Mouse (Mus musculus) adipocyte (in vitro differentiated cells): ENCODE measurements around the gene Alox5ap.

Experiments
- DNase-seq: peaks from one replicate; pipeline ENCODE4 v3.0.0-alpha.2; 2016; ENCODE audit warnings: low spot score

Alox5ap gene

DNA sequence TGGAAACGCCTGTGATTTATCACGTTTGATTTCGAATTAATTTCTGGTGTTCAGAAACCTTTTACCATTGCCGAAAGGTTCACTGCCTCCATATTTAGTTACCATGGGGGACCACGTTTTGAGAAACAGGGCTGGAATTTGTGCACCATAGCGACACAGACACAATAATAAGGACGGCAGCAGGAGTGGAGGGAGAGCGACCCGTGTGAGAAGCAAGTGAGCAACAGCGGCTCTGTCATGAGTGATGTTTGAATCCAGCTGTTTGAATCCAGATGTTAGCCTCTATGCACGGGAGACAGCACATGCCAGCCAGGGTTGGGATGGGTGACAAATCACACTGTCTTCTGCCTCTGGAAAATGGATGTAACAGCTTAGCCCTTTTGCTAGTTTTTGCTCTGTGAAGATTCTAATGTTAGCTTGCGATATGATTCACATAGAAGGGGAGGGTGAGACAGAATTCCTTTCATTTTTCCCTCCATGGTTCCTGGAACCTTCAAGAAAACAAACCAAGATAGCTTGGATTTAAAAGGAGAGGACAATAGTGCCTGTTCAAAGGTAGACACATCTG is 50.0 kb downstream of the Alox5ap start:
- no peak for DNase-seq

DNA sequence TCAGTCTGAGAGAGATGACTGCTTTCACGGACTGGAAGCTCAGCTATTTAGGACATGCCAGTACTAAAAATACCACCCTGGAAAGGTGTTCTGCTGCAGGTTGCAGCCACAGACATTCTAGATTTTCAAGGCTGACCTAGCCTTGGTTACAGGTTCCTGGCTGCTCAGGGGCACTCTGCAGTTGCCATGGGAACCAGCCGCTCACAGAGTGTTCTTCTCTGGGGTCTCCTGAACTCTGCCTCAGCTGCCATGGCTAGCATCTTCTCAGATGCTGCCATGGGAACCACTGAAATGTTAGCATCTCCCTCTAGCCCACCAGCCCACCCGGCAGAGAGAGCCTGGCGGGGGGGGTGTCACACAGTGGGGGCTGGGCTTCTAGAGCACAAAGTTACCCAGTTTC is 52.4 kb downstream of the Alox5ap start:
- no peak for DNase-seq

DNA sequence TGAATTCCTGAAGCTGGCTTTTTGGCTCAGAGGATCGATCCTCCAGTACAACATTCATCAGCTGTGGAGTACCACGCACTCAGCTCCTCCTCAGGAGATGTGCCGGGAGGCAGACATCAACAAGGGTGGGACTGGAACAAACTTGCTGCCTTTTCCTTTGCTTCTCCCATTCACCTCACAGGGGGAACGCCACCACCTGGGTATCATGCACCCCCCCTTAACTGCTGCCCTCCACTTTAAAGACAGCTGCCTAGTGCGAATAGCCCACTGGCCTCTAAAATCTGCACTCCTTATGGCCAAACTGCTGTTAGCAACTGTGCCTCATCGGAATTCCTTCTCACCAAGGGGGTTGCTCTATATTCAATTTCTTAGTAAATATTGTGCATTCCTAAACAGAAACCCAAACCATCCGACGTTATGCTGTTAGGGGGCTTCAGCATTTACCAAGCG is 55.3 kb downstream of the Alox5ap start:
- DNase-seq, result no peak

DNA sequence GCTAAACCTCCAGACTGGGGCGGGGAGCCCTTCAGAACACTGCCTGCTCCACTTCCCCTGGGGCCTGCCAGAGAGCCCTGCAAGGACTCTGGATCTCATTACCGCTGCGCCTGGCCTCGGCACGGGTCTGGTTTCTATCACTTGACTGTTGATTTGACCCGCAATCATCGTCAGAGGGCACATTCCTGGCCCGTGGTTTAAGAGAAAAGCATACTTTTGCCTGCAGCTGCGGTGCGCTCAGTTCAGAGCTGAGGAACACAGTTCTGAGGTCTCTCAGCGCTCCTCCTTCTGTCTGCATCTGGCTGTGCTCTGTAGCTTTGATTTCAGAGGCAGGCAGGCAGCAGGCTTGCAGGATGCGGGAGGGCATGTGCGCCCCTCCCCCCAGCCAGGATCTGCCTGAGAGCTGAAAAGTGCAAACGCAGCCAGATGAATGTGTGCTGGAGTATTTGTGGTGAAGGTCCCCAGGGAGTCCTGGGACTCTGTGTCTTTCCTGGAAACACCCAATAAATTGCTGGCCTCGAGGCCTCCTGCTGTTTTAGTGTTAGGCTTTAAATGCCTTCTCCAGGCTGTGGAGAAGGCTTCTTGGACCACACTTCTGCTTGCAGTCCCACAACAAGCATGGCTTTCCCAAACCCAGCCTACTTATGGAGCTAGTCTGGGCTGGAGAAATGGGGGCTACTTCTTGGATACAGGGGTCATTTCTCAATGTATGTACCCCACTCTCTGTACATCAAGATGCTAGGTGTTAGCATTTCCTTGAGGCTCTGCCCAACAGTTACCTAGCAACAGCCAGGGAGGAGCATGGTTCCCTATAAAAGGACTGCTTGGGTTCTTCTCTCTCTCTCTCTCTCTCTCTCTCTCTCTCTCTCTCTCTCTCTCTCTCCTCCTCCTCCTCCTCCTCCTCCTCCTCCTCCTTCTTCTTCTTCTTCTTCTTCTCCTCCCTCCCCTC is 56.2 kb downstream of the Alox5ap start:
- DNase-seq, result peak; percentile 70

DNA sequence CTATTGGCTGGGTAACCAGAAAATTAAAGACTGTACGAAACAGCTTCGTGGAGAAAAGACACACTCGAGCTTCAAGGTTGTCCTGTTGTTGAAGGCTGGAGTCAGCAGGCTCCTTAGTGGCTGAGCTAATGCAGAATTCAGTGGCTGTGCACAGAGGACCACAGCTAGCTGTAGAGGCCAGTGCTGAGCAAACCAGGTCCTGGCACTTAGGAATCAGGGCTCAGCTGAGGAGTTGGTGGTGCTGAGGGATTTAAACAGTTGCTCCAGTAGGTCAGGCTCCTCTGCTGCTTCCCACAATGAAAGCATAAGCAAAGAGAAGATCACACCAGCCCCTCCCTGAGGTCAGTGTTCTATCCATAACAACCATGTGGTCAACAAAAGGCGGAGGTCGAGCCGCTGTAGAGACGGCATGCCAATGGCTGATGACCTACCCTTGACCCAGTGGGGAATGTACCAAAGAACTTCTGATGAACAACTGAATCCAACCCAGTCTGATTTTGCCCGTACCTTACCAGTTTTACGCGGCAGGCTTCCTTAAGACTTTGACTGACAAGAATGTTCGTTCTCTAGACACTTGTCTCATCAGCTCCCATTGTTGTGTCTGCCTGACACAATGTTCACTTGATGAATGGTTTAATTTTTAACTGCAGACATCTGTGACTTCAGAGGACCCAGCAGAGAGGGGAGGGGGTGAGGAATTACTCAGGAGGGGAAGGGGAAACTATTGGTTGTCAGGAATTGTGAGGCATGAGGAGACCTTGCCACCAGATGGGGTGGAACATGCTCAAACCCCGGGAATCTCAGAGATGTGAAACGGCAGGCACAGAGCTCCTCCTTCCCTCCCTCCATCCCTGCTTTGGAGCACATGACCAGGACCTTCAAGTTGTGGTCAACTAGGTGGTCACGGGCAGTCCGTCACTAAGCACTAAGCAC is 57.6 kb downstream of the Alox5ap start:
- peak; percentile 17 for DNase-seq

DNA sequence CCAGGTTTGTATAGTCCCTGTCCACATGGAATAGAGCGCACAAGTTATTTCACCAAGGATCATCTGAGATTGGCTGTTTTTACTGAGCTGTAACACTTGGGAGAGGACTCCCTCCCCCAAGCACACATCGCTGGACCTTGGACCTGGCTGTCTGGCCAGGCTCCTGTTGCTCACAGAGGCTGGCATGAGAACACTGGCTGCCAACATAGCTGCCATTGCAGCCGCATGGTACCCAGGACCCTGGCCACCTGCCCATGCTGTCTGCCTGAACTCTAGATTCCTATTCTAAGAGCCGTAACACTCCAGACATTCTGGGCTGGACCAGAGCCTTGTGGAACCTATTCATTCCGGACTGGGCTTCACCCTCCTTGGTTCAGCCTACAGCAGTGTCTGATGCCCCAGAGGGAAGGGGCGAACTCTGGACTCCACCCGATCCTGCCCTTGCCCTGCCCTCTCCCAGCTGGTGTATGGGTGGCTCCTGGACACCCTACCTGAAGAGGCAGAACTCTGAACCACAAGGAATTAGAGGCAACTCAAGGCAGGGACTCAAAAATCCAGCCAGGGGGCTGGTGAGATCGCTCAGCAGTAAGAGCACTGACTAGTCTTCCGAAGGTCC is 58.5 kb downstream of the Alox5ap start:
- peak; percentile 37 for DNase-seq

DNA sequence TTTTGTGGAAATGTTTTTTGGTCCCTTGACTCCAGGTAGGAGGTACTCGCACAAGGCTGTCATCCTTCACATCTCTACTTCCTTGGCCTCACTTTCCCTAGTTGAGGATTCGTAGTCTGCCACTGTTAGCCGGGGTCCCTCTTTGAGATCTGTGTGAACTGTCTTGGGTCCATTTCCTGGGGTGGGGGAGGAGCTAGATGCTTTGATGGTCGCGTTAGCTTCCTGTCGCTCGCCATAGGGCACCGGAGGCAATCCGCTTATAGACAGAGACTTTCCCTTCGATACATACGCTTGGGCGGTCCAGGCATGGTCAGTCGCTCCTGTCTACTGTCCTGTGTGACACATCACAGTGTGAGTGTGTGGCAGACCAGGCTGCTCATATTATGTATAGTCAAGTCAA is 60.2 kb downstream of the Alox5ap start:
- no peak for DNase-seq

DNA sequence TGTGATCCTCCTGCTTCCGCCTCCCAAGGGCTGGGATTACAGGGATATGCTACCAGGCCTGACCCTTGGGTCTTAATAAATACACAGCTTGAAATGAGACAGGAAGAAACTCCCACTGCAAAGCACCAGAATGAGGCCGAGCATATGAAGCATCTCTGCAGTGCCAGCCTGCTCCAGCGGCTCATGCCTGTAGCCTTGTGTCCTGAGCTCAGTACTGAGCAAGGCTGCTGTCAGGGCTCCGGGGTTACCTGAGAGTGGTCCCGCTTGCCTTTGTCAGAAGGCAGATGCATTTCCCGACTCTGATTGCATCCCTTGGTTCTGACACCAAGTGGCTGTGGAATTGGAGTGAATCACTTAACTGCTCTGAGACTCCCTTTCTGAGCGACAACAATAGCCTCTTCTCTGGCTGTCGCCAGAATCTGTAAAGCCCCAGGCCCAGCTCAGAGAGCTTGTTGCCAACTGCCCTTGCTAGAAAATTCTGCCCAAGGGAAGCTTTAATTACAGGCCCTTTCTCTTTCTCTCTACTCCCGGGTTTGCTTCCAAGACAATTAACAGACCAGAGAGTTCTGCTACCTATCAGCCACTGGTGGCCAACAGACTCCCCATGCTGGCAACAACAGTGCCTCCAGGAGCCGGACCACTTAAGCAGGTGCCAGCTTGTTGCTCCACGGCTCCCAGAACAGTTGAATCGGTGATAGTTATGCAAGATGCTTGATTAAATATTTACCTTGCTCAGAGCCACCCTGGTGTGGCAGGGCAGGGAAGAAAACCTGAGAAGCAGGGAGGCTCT is 64.7 kb downstream of the Alox5ap start:
- no peak for DNase-seq

DNA sequence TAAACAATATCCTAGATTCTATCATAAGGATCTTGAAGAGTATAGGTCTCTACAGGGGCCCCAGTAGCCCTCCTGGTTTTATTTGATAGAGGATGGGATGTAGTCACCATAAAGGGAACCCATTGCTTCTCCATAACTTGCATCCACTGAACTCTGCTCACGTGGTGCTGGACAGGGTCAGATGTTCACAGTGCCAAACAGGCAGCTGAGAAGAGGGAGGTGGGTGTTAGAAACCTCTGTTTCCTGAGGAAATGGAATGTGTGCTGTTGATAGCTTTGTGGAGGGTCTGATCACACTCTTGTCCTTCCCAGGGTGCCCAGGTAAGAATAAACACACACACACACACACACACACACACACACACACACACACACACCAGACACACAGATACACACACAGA is 66.0 kb downstream of the Alox5ap start:
- DNase-seq, result no peak

DNA sequence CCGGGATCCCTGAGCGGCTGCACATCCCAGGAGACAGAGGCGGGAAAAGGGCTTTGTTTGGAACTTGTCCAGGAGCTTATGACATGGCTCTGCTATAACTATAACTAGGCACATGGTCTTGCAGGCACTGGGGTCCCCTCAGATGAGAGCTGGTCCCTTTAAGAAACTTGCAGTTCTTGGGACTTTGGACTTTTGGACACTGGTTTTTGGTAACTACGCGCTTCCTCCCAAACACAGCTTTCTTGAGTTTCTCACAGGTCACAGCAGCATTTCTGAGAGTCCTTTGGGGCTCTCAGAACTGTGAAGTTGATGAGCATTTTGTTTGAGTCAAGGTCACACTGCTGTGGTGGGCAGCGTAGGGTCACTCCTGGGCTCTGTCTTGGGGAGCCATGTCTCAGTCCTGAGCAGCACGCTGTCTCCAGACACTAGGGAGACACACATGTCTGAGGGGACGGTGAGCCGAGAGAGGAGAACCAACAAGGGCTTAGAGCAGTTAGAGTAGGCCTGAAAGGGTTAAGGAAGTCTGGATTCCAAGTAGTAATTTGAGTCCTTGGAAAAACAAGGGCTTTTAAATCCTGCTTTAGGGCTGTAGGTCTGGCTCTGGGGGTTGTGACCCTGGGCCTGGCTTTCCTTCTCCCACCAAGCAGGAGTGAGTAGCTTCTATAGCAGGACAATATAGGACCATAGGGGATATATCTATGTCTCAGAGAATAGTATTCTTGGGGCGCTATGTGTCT is 67.0 kb downstream of the Alox5ap start:
- DNase-seq, result no peak

DNA sequence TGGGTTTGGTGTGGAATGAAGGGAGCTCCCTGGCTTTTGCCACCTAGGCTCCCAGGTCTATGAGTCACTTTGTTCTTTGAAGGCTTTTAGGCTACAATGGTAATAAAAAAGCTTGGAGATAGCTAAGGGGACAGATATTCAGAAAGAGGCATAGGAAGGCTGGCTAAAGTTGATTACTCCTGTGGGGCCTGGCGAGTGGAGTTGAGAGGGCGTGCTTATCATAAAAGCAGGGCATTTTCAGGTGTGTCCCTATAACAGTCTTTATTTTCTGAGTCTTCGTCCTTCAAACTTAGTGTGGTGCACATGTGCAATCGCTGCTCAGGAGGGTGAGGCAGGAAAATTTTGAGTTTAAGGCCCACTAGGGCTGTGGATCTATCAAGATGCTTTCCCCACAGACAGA is 68.2 kb downstream of the Alox5ap start:
- no peak for DNase-seq

DNA sequence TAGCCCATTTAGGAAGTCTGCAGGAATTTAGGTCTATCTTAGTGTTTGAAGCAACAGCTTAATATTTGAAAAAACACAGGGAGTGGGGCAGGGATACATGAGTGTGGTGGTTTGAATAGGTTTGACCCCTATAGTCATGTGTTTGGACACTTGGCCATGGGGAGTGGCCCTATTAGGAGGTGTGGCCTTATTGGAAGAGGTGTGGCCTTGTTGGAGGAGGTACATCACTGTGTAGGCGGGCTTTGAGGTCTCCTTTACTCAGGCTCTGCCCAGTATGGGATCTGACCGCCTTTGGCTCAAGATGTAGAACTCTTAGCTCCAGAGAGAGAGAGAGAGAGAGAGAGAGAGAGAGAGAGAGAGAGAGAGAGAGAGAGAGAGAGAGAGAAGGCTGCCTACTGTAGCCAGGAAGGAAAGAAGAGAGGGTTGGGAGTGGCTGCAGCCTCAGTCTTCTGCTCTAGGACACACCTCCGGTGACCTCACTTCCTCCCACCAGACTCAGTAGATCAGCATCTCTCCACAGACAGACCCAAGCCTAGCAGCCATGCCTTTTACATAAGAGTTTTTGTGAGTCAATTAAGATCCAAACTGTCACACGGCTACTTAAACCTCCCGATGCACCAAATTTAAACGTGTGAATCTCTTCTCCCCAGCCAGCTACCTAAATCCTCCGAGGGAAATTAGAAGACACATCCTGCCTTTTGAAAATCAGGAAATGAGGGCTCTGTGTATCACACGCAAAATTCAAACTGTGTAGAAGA is 69.6 kb downstream of the Alox5ap start:
- no peak for DNase-seq

DNA sequence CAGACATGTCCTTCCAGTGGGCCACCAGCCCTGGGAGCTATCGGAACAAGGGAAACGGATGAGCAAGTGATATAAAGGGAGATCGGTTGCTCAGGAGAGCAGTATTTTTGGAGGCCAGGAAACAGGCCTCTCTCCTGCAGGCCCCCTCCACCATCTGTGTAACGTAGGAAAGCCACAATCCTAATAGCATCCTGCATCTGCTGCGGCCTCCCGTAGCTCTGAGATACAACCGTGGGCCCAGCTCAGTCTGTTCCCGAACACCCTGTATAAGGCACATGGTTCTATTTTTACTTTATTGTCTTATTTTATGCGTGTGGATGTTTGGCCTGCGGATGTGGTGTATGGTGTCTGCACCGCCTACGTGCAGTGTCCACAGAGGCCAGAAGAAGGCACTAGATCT is 70.4 kb downstream of the Alox5ap start:
- no peak for DNase-seq

DNA sequence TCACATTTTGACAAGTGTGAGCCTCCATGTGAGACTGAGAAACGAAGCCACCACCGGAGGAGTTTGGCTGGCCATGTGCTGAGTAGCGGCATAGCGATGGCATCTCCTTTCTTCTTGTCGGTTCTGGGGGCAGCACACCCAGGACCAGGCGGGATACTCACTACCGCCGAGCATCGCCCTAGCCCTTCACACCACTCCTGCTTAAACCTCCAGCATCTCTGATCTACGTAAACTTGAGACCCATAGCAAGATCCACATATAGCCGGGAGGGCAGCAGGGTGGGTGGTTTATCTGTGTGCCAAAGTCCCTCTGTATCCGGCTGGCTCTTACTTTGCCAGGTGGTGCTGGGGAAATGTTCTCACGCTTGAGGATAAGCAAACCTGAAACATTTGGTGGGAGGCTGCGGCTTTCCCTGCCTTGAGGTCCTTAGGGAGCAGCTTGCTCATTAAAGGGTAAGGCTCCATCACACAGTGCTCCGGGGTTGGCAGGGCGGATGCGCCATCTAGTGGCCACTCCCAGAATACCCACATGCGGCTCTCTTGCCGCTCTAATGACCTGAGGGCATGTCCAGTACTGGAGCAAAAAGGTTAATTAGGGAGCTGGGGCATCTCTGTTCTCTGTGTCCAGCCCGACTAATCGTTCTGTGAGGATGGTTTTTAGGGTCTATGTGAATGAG is 71.1 kb downstream of the Alox5ap start:
- DNase-seq, result peak; percentile 83

DNA sequence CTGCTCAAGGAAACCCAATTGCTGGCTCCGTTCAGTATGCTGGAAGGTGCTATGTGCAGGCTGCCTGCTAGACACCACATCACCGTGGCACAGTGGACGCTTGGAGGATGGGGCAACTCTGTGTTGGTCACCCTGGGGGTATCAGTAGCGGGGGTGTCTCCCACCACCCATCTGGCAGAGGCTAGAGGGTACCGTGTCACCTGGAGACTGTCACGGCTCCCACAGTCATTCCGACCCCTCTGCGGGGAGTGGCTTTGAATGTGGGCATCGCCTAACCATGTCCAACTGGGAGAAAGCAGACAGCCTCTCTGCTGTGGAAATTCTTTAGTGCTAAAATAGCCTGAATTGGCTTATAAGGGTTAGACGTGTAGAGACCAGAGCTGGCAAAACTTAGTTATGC is 72.6 kb downstream of the Alox5ap start:
- no peak for DNase-seq
